Mouse (Mus musculus) olfactory bulb, adult 2 months (tissue): ENCODE measurements around the gene Nudt14. TPM values are rescaled to one million over a fixed set of nuclear protein-coding genes. Genes with fewer than 3 reads are reported as not detected.

Experiments
- H3K27ac ChIP-seq: fragments of 200-500 bp; 2 replicates; pipeline ENCODE4 v1.5.1; 2012; ENCODE audit warnings: low read depth, low read length; ENCODE audit not compliant: insufficient read depth
- H3K4me1 ChIP-seq: fragments of 200-500 bp; 2 replicates; pipeline ENCODE4 v1.6.1; 2012; ENCODE audit warnings: low read length; ENCODE audit not compliant: control insufficient read depth, insufficient read depth
- H3K4me3 ChIP-seq: fragments of 200-500 bp; 2 replicates; pipeline ENCODE4 v1.5.1; 2012; ENCODE audit warnings: mild to moderate bottlenecking, low read depth, low read length, moderate library complexity; ENCODE audit not compliant: insufficient read depth
- CTCF ChIP-seq: fragments of 200-500 bp; IDR thresholded peaks from 2 replicates; pipeline ENCODE4 v1.5.1; 2012; ENCODE audit warnings: low read depth, mild to moderate bottlenecking, low read length, moderate library complexity; ENCODE audit not compliant: insufficient read depth
- POLR2A ChIP-seq: fragments of 200-500 bp; IDR thresholded peaks from 2 replicates; pipeline ENCODE4 v1.6.1; 2012; ENCODE audit warnings: mild to moderate bottlenecking, low read depth, low read length, moderate library complexity; ENCODE audit not compliant: insufficient read depth
- WGBS: fragments of 180-500 bp; shearing (Covaris S2); methylation state at CpG from one replicate; pipeline ENCODE4 v1.1.7; 2018; 5-methylcytosine and 5-hydroxymethylcytosine counted together
- polyA plus RNA-seq: library from polyadenylated mRNA; stranded (reverse); fragments of >200 nt; gene quantifications from 2 replicates; pipeline ENCODE4 v1.2.4, GENCODE M21; 2012; ENCODE audit warnings: low replicate concordance; ENCODE audit not compliant: missing spikeins, insufficient read depth, insufficient read length

The Nudt14 gene
- polyA plus RNA-seq, 1 experiment: not detected

DNA sequence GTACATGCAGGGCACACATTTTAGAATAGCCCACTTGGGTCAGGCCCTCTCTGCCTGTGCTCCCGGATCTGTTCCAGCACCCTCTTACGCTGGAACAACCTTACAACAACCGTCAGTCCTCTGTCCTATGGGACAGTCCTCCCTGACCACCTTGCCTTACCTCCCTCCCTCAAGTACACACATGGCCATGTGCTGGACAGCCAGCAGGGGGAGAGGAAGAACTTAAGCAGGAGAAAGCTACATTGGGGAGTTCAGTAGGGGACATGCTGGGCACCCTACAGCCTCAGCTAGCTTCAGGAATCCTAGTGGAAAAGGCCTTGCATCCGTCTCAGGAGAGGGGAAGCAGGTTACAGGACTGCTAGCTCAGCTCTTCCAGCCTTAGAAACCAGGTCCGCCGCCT is 16.0 kb downstream of the Nudt14 start:
- TF ChIP-seq POLR2A: no peak
- no peak for TF ChIP-seq CTCF
- WGBS: 93% methylated on average over 6 of the region's 6 CpGs
- Histone ChIP-seq H3K4me3 (no peak overlapping the region), H3K4me1 (peaks cover 63% of the 10 kb centered on the region), H3K27ac (no peak overlapping the region)

DNA sequence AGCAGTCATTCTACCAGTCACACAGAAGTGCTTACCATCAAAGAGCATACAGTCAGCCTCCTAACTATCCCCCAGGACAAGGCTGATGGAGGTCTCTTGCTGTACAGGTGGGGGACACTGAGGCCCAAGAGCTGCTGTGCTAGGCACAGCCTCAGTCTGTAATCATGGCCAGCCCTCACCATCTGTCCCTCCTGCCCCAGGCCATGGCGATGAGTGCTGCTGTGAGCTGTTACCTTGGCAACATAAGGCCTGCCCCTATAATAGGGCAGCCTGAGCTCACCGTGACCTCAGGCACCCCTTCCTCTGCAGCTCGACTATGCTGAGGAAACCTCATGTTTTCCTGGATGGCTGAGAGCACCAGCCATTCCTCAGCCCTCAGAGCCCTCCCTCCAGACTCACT is 19.4 kb downstream of the Nudt14 start:
- WGBS: 32% methylated on average over 3 of the region's 3 CpGs
- TF ChIP-seq POLR2A (no peak), CTCF (no peak)

DNA sequence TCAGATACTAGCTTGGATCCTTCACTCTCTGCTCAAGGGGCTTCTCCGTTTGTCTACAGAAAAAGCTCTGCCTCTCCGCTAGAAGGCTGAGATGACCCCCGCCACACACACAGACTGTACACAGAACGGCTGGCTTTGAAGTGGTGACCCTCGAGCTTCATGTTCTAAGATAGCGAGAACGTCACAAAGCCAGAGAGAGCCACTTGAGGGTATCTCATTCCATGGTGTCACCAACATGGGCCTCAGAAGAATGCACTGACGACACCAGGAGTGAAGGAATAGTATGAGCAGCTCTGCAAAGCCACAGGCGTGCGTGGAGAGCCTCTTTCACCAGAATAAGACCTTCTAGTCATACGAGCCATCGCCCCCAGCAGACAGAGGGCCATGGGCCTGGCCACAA is 20.4 kb downstream of the Nudt14 start:
- peaks cover 42% of the 10 kb centered on the region for H3K4me1 ChIP-seq
- TF ChIP-seq POLR2A (no peak), CTCF (no peak)
- 92% methylated on average over 12 of the region's 12 CpGs for WGBS
- no peak overlapping the region for H3K27ac ChIP-seq
- no peak overlapping the region for H3K4me3 ChIP-seq

More for the DNA sequence above, 19.4 kb downstream of the Nudt14 start:
- Histone ChIP-seq H3K4me1 (peaks cover 49% of the 10 kb centered on the region), H3K4me3 (no peak overlapping the region), H3K27ac (no peak overlapping the region)

DNA sequence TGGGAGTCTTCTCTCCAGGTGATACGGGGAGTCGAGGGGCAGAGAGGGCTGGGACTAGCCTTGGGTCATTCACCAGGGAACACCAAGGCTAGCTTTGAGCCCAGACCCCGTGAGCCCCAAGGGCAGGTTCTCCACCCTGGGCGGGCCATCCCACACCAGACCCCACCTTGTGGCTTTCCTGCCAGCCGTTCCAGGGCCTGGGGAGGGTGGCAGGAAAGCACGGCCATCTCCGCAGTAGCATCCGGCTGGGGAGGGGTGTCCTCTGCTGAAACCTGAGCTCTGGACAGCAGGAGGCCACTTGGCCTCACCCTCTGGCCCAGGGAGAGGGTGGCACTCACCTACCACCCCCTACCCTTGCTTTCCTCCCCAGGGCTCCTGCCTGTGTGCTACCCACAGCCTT is 24.0 kb downstream of the Nudt14 start:
- H3K4me1 ChIP-seq: peaks cover 8% of the 10 kb centered on the region
- no peak for TF ChIP-seq POLR2A
- TF ChIP-seq CTCF: no peak
- no peak overlapping the region for H3K4me3 ChIP-seq
- no peak overlapping the region for H3K27ac ChIP-seq
- WGBS: 65% methylated on average over 8 of the region's 8 CpGs

DNA sequence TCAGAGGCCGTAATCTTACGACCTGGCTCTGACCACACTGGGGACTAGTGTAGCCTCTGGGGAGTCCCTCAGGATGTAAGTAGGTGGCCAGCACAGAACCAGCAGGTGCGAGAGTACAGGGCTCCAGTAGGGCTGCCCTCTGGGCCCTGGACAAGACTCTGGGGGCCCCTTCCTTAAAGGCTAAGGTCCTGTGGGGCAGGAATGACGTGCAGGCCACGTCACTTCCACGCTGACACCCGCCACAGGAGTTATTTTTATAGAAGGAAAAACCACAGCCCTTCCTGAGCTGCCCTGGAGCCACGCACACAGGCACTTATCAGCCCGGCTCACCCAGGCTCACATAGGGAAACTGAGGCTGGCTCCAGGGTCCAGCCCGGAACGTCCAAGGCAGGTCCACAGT is 24.4 kb downstream of the Nudt14 start:
- Histone ChIP-seq H3K4me1 (peaks cover 4% of the 10 kb centered on the region), H3K27ac (no peak overlapping the region; the same call in 1 of the 2 replicates), H3K4me3 (no peak overlapping the region)
- 82% methylated on average over 11 of the region's 11 CpGs for WGBS
- TF ChIP-seq POLR2A (no peak), CTCF (no peak)

DNA sequence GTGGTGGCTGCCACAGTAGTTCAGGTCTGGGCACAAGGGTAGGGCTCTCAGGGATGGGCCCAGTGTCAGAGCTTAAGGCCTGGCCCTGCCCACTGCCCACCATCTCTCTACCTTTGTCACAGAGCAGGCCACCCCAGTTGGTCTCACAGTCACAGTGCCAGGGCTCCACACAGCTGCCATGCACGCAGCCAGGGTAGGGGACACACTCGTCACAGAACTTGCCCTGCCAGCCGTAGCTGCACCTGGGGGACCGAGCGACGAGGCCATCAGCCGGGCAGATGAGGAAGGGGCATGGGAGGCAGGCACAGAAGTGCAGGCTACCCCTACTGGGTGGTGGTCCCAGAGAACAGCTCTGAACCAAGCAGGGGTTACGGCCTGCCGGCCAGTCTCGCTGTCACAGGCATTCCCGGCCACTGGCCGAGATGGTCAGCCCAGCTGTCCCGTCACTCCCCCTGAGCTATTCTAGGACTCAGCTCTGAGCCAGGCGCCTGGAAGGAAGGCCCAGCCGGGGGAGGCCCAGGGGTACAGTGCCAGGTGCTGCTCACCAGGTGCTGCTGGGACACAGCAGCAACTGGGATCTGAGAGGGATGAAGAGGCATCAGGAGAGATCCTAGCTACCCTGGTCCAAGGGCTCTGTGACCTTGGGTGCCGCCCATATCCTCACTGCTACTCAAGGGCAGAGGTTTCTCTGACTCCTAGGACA is 25.1 kb downstream of the Nudt14 start:
- TF ChIP-seq CTCF (no peak), POLR2A (no peak)
- H3K27ac ChIP-seq: no peak overlapping the region; the same call in 1 of the 2 replicates
- H3K4me3 ChIP-seq: no peak overlapping the region
- 88% methylated on average over 16 of the region's 16 CpGs for WGBS
- peaks cover 3% of the 10 kb centered on the region; the same call in 1 of the 2 replicates for H3K4me1 ChIP-seq

DNA sequence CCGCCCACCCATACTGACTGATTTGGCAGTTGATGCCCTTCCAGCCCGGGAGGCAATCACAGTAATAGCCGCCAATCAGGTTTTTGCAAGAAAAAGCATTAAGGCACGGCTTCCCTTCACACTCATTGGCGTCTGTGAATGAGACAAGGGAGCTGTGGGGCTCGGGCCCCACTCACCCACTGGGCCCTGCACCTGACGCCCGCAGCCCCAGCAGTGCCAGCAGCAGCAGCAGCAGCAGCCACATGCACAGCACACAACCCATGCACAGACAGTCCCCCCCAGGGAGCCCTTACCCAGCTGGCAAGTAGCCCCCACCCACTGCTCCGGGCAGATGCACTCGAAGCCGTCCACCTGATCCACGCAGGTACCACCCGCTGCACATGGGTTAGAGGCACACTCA is 26.3 kb downstream of the Nudt14 start:
- H3K4me3 ChIP-seq: no peak overlapping the region
- no peak for TF ChIP-seq POLR2A
- TF ChIP-seq CTCF: no peak
- 58% methylated on average over 13 of the region's 13 CpGs for WGBS

DNA sequence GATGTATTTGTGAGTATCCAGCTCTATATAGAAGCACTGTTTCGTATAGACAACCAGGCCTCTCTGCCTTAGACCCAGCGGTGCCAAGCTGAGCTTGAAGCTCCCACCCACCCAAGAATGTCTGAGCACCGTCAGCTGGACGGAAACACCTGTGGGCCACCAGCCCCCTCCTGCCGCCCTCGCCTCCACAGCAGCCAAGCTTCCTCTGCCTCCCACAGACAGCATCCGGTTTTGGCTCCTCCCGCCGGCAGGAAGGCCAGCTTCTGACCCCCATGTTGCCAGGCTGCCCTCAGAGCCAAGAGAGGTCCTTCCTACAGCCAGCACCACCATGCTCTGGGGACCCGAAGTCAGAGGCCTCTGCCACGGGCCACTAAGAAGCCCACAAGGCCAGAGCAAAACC is 27.4 kb downstream of the Nudt14 start:
- H3K4me3 ChIP-seq: no peak overlapping the region
- H3K27ac ChIP-seq: no peak overlapping the region
- peaks cover 3% of the 10 kb centered on the region; the same call in 1 of the 2 replicates for H3K4me1 ChIP-seq
- 79% methylated on average over 11 of the region's 11 CpGs for WGBS
- TF ChIP-seq POLR2A (no peak), CTCF (no peak)

More for the DNA sequence above, 26.3 kb downstream of the Nudt14 start:
- Histone ChIP-seq H3K4me1 (peaks cover 3% of the 10 kb centered on the region; the same call in 1 of the 2 replicates), H3K27ac (no peak overlapping the region)

DNA sequence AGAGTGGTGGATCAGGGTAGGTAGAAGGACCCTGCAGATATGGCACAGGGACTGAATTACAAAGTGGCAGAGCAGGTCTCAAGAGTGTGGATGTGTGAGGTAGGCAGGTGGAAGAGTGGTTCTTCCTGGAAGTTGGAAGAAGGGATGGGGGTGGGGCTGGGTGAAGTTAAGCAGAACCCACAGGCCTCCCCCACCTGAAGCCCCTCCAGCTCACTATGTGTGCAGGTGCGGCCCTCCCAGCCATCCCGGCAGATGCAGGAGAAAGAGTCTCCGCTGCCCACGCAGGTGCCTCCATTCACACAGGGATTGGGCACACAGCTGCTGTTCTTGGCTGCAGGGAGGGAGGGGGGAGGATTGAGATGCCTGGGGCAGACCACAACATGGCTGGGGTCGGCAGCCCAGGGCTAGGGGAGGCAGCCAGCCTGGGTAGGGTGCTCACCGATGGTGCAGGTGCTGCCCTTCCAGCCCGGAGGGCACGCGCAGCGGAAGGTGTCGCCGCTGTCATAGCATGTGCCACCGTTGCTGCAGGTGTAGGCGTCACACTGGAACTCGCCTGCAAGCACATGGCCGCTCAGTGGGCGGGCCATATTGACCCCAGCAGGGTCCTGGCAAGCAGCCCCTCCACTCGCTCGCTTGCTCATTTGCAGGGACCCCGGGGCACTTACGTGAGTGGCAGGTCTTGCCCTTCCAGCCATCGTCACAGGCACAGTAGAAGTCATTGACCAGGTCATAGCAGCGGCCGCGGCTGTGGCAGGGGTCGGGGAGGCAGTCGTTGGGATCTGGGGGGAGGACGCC is 28.8 kb downstream of the Nudt14 start:
- H3K27ac ChIP-seq: no peak overlapping the region
- H3K4me3 ChIP-seq: no peak overlapping the region
- peaks cover 3% of the 10 kb centered on the region; the same call in 1 of the 2 replicates for H3K4me1 ChIP-seq
- TF ChIP-seq POLR2A: no peak
- no peak for TF ChIP-seq CTCF
- 89% methylated on average over 28 of the region's 28 CpGs for WGBS
